Mouse (Mus musculus) natural killer cell, adult 2 months (primary cell): ENCODE measurements around the gene Vps9d1.

Experiments
- DNase-seq, 2 experiments: peaks; one replicate each; pipeline ENCODE4 v3.0.0; 2022; ENCODE audit warnings: low spot score in 2 of 2

Gene Vps9d1

GRCm38 (mm10) chr8:123215430-123215829 is 38.7 kb downstream of the Vps9d1 start:
- no peak for DNase-seq

- no peak for DNase-seq
Observed at GRCm38 (mm10) chr8:123213118-123213772, 40.9 kb downstream of the Vps9d1 start.

GRCm38 (mm10) chr8:123212321-123213117 is 41.6 kb downstream of the Vps9d1 start, which contains the start of the genes Chmp1a and Spata33:
Gene Chmp1a, minus strand, starts transcription at chr8:123212763.
Gene Spata33, plus strand, starts transcription at chr8:123212832.
- peak; percentile 89 to 90 for DNase-seq

GRCm38 (mm10) chr8:123211876-123212275 is 42.3 kb downstream of the Vps9d1 start:
- no peak for DNase-seq

GRCm38 (mm10) chr8:123203571-123203970 is 50.6 kb downstream of the Vps9d1 start:
- peak; percentile 44 to 68 for DNase-seq

- peak; percentile 64 to 67 for DNase-seq
Observed at GRCm38 (mm10) chr8:123202288-123202687, 51.9 kb downstream of the Vps9d1 start.

GRCm38 (mm10) chr8:123199864-123200263 is 54.3 kb downstream of the Vps9d1 start:
- DNase-seq, result no peak

GRCm38 (mm10) chr8:123197016-123197415 is 57.1 kb downstream of the Vps9d1 start:
- DNase-seq, result peak; percentile 21 to 32

- no peak for DNase-seq
Observed at GRCm38 (mm10) chr8:123193771-123194170, 60.4 kb downstream of the Vps9d1 start.
